Mouse (Mus musculus) kidney, adult 10 weeks (tissue): ENCODE results near the gene Zbtb8a. TPM values are rescaled to one million over a fixed set of nuclear protein-coding genes. Genes with fewer than 3 reads are reported as not detected.

Experiments
- polyA plus RNA-seq: library from polyadenylated mRNA; stranded (reverse); fragments of 350-450 nt; fragmentation: Illumina TruSeq; extraction: RNeasy Lipid Tissue Mini Kit (QIAGEN cat#74804); gene quantifications from one replicate; pipeline ENCODE4 v1.2.3, GENCODE M21; 2014; ENCODE audit warnings: low read depth, low replicate concordance

The Zbtb8a gene
- 1.8 TPM for polyA plus RNA-seq

DNA sequence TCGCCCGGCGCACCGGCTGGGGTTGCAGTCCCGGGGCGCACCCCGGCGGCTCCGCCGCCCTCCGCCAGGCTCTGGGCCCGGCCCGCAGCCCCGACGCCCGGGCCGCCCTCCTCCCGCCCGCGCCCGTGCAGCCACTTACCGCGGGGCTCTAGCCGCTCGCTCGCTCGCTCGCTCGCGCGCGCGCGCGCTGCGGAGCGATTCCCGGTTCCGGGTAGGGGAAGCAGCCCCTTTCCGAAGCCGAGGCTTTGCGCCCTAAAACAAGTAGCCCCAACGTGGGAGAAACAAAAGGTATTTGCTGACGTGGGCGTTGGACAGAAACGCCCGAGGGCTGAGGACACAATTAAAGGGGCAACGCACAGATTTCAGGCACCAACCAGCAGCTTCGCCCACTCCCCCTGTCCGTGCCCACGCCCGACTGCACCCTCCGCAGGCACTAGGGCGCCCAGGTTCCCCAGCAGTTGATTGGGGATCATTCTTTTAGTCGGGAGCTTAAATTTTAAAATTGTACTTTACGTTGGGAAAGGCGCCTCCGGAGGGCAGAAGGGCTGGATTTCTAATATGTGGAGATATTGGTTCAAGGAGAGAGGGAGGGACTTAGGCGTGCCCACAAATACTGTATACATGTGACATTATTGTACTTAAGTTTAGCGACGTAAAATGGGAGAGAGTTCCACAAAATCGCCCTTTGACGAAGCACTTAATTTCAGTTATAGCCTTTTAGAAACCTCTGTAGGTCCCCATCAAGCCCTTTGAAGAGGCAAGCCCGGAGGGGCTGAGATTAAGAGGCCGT, at the start of gene Zbtb8a:
Zbtb8a (minus strand) TSS at position 516 of the 790 bp plus-strand sequence.

DNA sequence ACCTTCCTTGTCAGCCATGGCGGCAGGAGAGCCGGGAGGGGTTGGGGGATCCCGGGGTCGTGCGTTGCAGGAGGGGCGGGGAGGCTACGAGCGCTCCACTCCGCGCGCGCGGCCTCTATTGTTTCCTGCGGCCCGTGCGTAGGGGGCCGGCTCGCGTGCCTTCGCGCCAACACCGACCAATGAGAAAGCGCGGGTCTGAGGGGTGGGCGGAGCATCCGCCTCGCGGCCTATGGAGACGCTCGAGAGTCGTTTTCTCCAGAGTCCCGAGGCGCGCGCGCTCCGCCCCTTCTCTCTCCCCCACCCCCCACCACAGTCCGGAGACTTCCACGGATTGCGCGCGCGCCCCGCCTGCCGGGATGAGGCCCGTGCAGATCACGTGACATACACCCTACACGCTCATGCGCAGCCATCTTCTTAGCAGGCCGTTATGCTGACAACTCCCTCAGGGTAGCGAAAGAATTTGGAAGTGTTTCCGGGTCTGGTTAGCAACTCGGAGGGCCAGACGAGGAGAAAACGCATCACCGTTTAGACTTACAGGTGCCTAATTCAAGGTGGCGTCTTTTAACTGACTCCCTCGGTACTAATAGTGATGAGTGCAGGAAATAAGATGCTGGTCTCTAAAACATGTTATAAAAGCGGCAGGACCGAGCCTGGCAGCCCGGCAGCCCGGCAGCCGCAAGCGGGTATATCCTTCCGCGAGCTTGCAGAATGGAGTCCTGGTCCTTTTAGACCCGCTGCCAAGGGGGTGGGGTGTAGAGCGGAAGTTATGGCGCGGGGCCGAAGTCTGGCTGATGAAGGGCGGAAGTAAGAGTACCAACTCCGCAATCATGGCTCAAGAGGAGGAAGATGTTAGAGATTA, 42.5 kb downstream of the Zbtb8a start, which contains the start of the genes Rbbp4 and Zbtb8os:
Rbbp4 (minus strand) TSS at position 155 of the 859 bp plus-strand sequence.
Zbtb8os (plus strand) TSS at position 480 of the 859 bp plus-strand sequence.

Other genes with a start within 250 kb of the Zbtb8a start
- 0.57 TPM for gene Fndc5, start 241.1 kb downstream of the Zbtb8a start, polyA plus RNA-seq
- 42.2 TPM for gene S100pbp, start 188.4 kb downstream of the Zbtb8a start, polyA plus RNA-seq
- 4.7 TPM for gene Yars, start 188.4 kb downstream of the Zbtb8a start, polyA plus RNA-seq
- gene C77080, start 116.7 kb downstream of the Zbtb8a start, polyA plus RNA-seq, result 3.2 TPM
- 0.28 TPM for gene Sync, start 90.5 kb downstream of the Zbtb8a start, polyA plus RNA-seq
- gene Rbbp4, start 42.7 kb downstream of the Zbtb8a start, polyA plus RNA-seq, result 185 TPM
- 152 TPM for gene Zbtb8os, start 42.4 kb downstream of the Zbtb8a start, polyA plus RNA-seq
- 1.4 TPM for gene Zbtb8b, start 62.7 kb upstream of the Zbtb8a start, polyA plus RNA-seq
- gene Bsdc1, start 83.5 kb upstream of the Zbtb8a start, polyA plus RNA-seq, result 11.0 TPM
- not detected for gene Tssk3, start 112.9 kb upstream of the Zbtb8a start, polyA plus RNA-seq
- gene Fam229a, start 113.1 kb upstream of the Zbtb8a start, polyA plus RNA-seq, result not detected
- 11.3 TPM for gene Marcksl1, start 135.5 kb upstream of the Zbtb8a start, polyA plus RNA-seq
- 40.4 TPM for gene Hdac1, start 164.6 kb upstream of the Zbtb8a start, polyA plus RNA-seq
- 0.36 TPM for gene Lck, start 195.5 kb upstream of the Zbtb8a start, polyA plus RNA-seq
- gene Fam167b, start 200.4 kb upstream of the Zbtb8a start, polyA plus RNA-seq, result 1.3 TPM
- 24.8 TPM for gene Eif3i, start 222.5 kb upstream of the Zbtb8a start, polyA plus RNA-seq
- gene Tmem234, start 222.6 kb upstream of the Zbtb8a start, polyA plus RNA-seq, result 35.3 TPM
- not detected for gene Dcdc2b, start 236.1 kb upstream of the Zbtb8a start, polyA plus RNA-seq
- 10.3 TPM for gene Iqcc, start 241.0 kb upstream of the Zbtb8a start, polyA plus RNA-seq
- gene Ccdc28b, start 245.8 kb upstream of the Zbtb8a start, polyA plus RNA-seq, result 2.4 TPM